In genomic region chr4:128450974-128451373, GRCm38 (mm10) we compare ENCODE assay signal across 7 mouse cellular contexts.
DNase-seq lines count a peak whose midpoint lies in the region.

No protein-coding gene starts in this region.

- intact Hi-C loops in heart, postnatal 10 days (cut with DNase I) = no loop called here

- DNase-seq in kidney, postnatal 14 days = peak; percentile 8
- DNase-seq in kidney, postnatal 36 days = no peak
- peak; percentile 62 to 89 for DNase-seq in cerebellum, postnatal 4 days (ENCODE audit: low spot score in 2 of 2)
- peak; percentile 20 to 27 for DNase-seq in heart, postnatal 10 days
- peak; percentile 68 to 81 for DNase-seq in lung, adult 18-20 months
- peak; percentile 90 for DNase-seq in retina, postnatal 1 day
- DNase-seq in B cell, adult 2 months = no peak

Comparison
In these comparisons a context has a peak if more than half of its experiments do, and no peak if none do; other contexts are left out.
1. DNase-seq: peak in kidney, postnatal 14 days (single experiment), cerebellum, postnatal 4 days (2 of 2), heart, postnatal 10 days (2 of 2), lung, adult 18-20 months (2 of 2) and retina, postnatal 1 day (single experiment); none in kidney, postnatal 36 days (0 of 2) and B cell, adult 2 months (0 of 2).